Mouse (Mus musculus): ENCODE measurements around the gene Sh3bp5. TPM values are rescaled to one million over a fixed set of nuclear protein-coding genes. Genes with fewer than 3 reads are reported as not detected.

The Sh3bp5 gene
- polyA plus RNA-seq, 1 experiment from 2014 or later, result 33.9 TPM

DNA sequence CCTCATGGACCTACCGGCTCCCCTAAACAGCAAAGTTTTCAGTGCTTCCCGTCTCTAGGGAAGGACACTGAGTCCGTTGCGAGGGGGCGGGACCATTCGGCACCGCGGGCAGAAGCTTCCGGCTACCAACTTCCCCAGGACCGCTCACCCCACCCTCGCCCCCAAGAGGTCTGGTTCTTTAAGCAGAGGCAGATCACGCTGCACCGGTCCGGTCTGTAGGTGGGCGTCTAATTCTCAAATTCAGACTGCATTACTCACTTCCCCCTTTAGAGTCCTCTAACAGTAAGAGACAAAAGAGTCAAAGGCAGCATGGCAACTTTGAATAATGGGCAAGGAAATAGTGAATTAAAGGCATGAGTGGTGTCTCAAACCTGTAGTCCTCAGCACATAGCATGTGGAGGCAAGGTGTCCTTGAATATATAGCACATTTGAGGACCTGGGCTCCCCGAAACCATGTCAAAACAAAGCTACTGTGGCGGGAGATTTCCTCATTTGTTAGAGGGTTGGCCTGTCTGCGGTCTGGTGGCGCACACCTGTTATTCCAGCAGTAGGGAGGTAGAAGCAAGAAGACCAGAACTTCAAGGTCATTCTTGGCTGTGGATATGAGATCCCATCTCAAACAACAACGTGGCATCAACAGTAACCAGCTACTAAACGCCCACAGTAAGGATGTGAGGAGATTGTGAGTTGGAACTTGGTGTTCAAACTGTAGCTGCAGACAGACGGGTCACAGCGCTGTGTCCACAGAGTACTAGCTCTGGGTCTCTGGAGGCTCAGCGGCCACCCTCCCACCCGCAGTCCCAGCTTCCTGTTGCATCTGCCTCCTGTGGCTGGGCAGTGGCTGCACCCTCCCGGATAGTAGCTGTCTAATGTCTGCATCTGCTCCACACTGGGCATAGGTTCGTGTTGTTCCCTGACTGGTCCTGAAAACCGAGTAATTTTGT is 111.8 kb downstream of the Sh3bp5 start, which contains the start of gene Dnah1:
Gene Dnah1 (minus strand): TSS at position 48 of the 944 bp plus-strand sequence.
- H3K4me1 ChIP-seq (ENCODE audit: control insufficient read depth, insufficient read depth, low read length), result no peaks in the 10 kb centered on the region
- ATAC-seq (peak; percentile 15; the same call in 1 of the 2 replicates), DNase-seq (ENCODE audit: low spot score) (peak; percentile 41)
- no peak within 1 kb of the TSS for H3K27ac ChIP-seq (ENCODE audit: low read depth, low read length)
- peak within 1 kb of the TSS; percentile 51 for H3K4me2 ChIP-seq (ENCODE audit: low read length)
- 35% methylated on average over 28 of the region's 28 CpGs for WGBS
- peak within 1 kb of the TSS; percentile 50 for H3K9ac ChIP-seq (ENCODE audit: low read length)
- H3K27me3 ChIP-seq (replicated peaks; ENCODE audit: control insufficient read depth, insufficient read depth, low read length), result no peaks in the 10 kb centered on the region
- H3K4me3 ChIP-seq (ENCODE audit: low read depth, low read length), result peak within 1 kb of the TSS; percentile 21
- H3K36me3 ChIP-seq (ENCODE audit: control insufficient read depth, insufficient read depth, low read length), result no peaks in the 10 kb centered on the region
- H3K9me3 ChIP-seq (replicated peaks; ENCODE audit: control insufficient read depth, low read length), result no peaks in the 10 kb centered on the region

DNA sequence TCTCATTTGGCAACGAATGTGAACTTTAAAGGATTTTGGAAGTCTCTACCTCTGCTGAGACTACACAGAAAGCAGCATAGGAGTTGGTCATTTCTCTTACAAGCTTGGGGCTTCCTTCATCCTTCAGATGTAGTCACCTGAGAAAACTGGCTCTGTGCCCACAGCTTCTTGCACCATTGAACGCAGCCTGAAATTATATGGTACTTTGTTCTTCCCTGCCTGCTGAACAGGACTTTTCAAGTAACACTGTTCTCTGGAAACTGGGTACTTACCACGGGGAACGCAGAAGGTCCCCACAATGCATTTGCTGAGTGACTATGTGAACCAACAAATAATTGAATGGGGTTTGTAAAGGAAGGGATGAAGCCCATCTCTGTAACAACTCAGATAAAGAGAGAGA is 112.7 kb downstream of the Sh3bp5 start:
- no peaks in the 10 kb centered on the region for H3K9me3 ChIP-seq (replicated peaks; ENCODE audit: control insufficient read depth, low read length)
- 68% methylated on average over 4 of the region's 4 CpGs for WGBS
- no peaks in the 10 kb centered on the region for H3K36me3 ChIP-seq (ENCODE audit: control insufficient read depth, insufficient read depth, low read length)
- no peak overlapping the region for H3K27ac ChIP-seq (ENCODE audit: low read depth, low read length)
- DNase-seq (ENCODE audit: low spot score) (no peak), ATAC-seq (no peak)
- H3K4me3 ChIP-seq (ENCODE audit: low read depth, low read length), result no peak overlapping the region
- no peaks in the 10 kb centered on the region for H3K4me1 ChIP-seq (ENCODE audit: control insufficient read depth, insufficient read depth, low read length)
- H3K4me2 ChIP-seq (ENCODE audit: low read length), result peak overlapping the region; percentile 51
- no peaks in the 10 kb centered on the region for H3K27me3 ChIP-seq (replicated peaks; ENCODE audit: control insufficient read depth, insufficient read depth, low read length)
- H3K9ac ChIP-seq (ENCODE audit: low read length), result peak overlapping the region; percentile 50; the same call in 1 of the 2 replicates

DNA sequence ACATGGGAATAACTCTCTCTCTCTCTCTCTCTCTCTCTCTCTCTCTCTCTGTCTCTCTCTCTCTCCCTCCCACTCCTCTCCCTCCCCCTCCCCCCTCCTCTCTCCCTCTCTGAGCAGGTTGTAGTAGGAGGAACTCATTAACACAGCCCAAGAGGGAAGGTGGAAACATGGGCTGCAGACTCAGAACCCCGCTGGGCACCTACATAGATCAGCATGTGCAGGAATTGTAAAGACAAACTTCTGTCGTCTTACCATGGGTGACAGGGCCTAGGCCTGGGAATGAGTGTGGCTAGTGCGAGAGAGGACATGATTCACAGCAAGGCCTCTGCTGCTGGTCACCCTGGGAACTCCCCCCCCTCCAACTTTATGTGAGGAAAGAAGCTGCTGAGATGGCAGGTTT is 113.7 kb downstream of the Sh3bp5 start:
- no peaks in the 10 kb centered on the region for H3K9me3 ChIP-seq (replicated peaks; ENCODE audit: control insufficient read depth, low read length)
- no peaks in the 10 kb centered on the region for H3K4me1 ChIP-seq (ENCODE audit: control insufficient read depth, insufficient read depth, low read length)
- H3K36me3 ChIP-seq (ENCODE audit: control insufficient read depth, insufficient read depth, low read length), result no peaks in the 10 kb centered on the region
- no peaks in the 10 kb centered on the region for H3K27me3 ChIP-seq (replicated peaks; ENCODE audit: control insufficient read depth, insufficient read depth, low read length)
- WGBS, result 87% methylated on average over 3 of the region's 3 CpGs
- no peak overlapping the region for H3K4me2 ChIP-seq (ENCODE audit: low read length)
- ATAC-seq (no peak), DNase-seq (ENCODE audit: low spot score) (no peak)
- no peak overlapping the region for H3K27ac ChIP-seq (ENCODE audit: low read depth, low read length)
- no peak overlapping the region for H3K9ac ChIP-seq (ENCODE audit: low read length)
- no peak overlapping the region for H3K4me3 ChIP-seq (ENCODE audit: low read depth, low read length)

DNA sequence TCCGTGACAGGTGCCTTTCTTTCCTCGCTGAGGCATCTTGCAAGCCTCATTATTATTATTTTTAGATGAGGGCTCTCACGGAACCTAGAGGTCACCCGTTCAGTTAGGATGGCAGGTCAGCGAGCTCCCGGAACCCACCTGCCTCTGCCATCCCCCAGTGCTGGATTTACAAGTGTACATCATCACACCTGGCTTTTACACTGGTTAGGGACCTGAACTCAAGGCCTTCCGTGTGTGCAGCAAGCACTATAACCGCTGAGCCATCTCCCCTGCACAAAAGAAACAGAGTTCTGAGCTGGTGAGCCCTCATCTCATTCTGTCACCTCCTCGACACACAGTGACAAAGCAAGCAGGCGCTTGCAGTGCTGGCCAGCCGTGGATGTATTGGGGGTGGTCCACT is 114.7 kb downstream of the Sh3bp5 start:
- Histone ChIP-seq H3K36me3 (ENCODE audit: control insufficient read depth, insufficient read depth, low read length) (no peaks in the 10 kb centered on the region), H3K4me1 (ENCODE audit: control insufficient read depth, insufficient read depth, low read length) (no peaks in the 10 kb centered on the region), H3K27ac (ENCODE audit: low read depth, low read length) (no peak overlapping the region), H3K9ac (ENCODE audit: low read length) (no peak overlapping the region), H3K4me2 (ENCODE audit: low read length) (no peak overlapping the region), H3K27me3 (replicated peaks; ENCODE audit: control insufficient read depth, insufficient read depth, low read length) (no peaks in the 10 kb centered on the region), H3K9me3 (replicated peaks; ENCODE audit: control insufficient read depth, low read length) (no peaks in the 10 kb centered on the region), H3K4me3 (ENCODE audit: low read depth, low read length) (no peak overlapping the region)
- WGBS, result 85% methylated on average over 11 of the region's 11 CpGs
- ATAC-seq (no peak), DNase-seq (ENCODE audit: low spot score) (no peak)

DNA sequence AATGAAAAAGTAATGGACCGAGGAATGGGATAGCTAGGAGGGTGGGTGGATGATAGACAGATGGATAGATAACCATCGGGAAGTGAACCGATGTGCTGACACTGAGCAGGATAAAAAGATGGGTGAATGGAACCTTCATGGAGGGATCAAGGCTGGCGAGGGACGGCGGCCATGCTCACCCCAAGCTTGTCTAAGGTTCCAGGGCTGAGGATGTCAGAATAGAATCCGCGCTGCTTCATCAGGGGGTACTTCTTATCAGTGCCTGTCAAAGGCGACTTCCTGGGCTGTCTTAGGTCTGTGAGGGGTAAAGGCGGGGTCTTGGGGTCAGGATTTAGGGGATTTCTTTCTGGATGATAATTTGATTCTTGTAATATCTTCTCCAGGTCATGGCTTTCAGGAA is 116.3 kb downstream of the Sh3bp5 start:
- Histone ChIP-seq H3K36me3 (ENCODE audit: control insufficient read depth, insufficient read depth, low read length) (no peaks in the 10 kb centered on the region), H3K27me3 (replicated peaks; ENCODE audit: control insufficient read depth, insufficient read depth, low read length) (no peaks in the 10 kb centered on the region), H3K4me1 (ENCODE audit: control insufficient read depth, insufficient read depth, low read length) (no peaks in the 10 kb centered on the region), H3K4me2 (ENCODE audit: low read length) (no peak overlapping the region), H3K4me3 (ENCODE audit: low read depth, low read length) (no peak overlapping the region), H3K9me3 (replicated peaks; ENCODE audit: control insufficient read depth, low read length) (no peaks in the 10 kb centered on the region), H3K27ac (ENCODE audit: low read depth, low read length) (no peak overlapping the region), H3K9ac (ENCODE audit: low read length) (no peak overlapping the region)
- WGBS, result 87% methylated on average over 10 of the region's 10 CpGs
- DNase-seq (ENCODE audit: low spot score) (no peak), ATAC-seq (no peak)

DNA sequence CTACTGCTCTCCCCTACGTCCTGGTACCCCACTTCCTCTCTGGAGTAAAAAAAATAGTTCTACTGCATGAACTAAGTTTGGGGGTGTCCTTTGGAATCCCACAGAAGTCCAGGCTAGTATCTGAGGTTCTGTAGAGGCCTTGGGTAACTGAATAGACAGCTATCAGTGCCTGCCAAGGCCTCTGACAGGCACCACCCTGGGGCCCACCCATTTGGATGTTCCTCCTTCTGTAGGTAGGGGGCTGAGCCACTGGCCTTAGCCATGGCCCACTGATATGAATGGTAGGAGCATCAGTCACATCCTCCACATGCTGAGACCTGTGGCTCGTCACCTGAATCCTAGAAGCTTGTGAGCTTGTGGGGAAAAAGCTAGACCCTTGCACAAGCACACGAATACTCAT is 118.1 kb downstream of the Sh3bp5 start:
- Histone ChIP-seq H3K27ac (ENCODE audit: low read depth, low read length) (no peak overlapping the region), H3K36me3 (ENCODE audit: control insufficient read depth, insufficient read depth, low read length) (no peaks in the 10 kb centered on the region), H3K9ac (ENCODE audit: low read length) (no peak overlapping the region), H3K4me2 (ENCODE audit: low read length) (no peak overlapping the region), H3K4me1 (ENCODE audit: control insufficient read depth, insufficient read depth, low read length) (no peaks in the 10 kb centered on the region), H3K4me3 (ENCODE audit: low read depth, low read length) (no peak overlapping the region), H3K27me3 (replicated peaks; ENCODE audit: control insufficient read depth, insufficient read depth, low read length) (no peaks in the 10 kb centered on the region), H3K9me3 (replicated peaks; ENCODE audit: control insufficient read depth, low read length) (no peaks in the 10 kb centered on the region)
- ATAC-seq, result no peak
- 85% methylated on average over 3 of the region's 3 CpGs for WGBS
- no peak for DNase-seq (ENCODE audit: low spot score)

DNA sequence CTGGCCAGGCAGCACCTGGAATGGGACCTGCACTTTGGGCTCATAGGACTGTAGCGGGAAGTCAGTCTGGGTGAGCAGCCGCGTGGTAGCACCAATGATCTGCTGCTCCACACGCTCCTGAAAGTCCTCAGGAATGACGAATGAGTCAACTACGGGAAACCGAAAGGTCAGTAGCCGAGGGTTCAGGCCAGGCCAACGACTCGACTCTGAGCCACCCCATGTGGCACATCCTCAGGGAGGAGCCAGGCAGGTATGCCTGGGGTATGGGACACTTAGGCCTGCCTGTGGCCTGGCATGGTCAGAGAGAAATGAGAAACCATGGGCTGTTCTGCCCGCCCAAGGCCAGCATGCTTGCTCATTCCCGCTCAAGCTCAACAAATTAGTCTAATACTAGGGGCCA is 119.3 kb downstream of the Sh3bp5 start:
- ATAC-seq (no peak), DNase-seq (ENCODE audit: low spot score) (no peak)
- WGBS, result 86% methylated on average over 12 of the region's 12 CpGs
- Histone ChIP-seq H3K36me3 (ENCODE audit: control insufficient read depth, insufficient read depth, low read length) (no peaks in the 10 kb centered on the region), H3K27me3 (replicated peaks; ENCODE audit: control insufficient read depth, insufficient read depth, low read length) (no peaks in the 10 kb centered on the region), H3K4me2 (ENCODE audit: low read length) (no peak overlapping the region), H3K9me3 (replicated peaks; ENCODE audit: control insufficient read depth, low read length) (no peaks in the 10 kb centered on the region), H3K27ac (ENCODE audit: low read depth, low read length) (no peak overlapping the region), H3K4me3 (ENCODE audit: low read depth, low read length) (no peak overlapping the region), H3K9ac (ENCODE audit: low read length) (no peak overlapping the region), H3K4me1 (ENCODE audit: control insufficient read depth, insufficient read depth, low read length) (no peaks in the 10 kb centered on the region)

DNA sequence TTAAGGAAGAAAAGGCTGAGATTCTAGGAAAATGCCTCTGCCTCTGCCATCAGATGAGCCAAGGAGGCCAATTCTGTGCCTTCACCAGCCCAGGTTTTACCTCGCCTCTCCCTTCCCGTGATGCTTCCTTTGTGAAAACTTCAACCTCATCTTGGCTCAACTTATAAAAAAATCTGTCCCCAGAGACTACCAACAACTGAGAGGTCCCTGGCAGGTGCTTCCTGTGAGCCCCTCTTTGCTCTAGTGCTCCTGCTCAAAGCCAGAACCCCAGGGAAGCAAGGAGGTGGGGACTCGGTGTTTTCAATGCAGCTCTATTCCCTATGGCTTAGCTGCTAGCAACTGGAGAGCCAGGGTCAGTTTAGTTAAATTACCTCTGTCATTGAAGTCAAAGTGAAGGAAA is 122.7 kb downstream of the Sh3bp5 start:
- H3K27me3 ChIP-seq (replicated peaks; ENCODE audit: control insufficient read depth, insufficient read depth, low read length), result no peaks in the 10 kb centered on the region
- no peaks in the 10 kb centered on the region for H3K36me3 ChIP-seq (ENCODE audit: control insufficient read depth, insufficient read depth, low read length)
- no peaks in the 10 kb centered on the region for H3K4me1 ChIP-seq (ENCODE audit: control insufficient read depth, insufficient read depth, low read length)
- WGBS, result 43% methylated on average over 3 of the region's 3 CpGs
- H3K27ac ChIP-seq (ENCODE audit: low read depth, low read length), result no peak overlapping the region
- no peak overlapping the region for H3K9ac ChIP-seq (ENCODE audit: low read length)
- H3K9me3 ChIP-seq (replicated peaks; ENCODE audit: control insufficient read depth, low read length), result no peaks in the 10 kb centered on the region
- no peak overlapping the region for H3K4me2 ChIP-seq (ENCODE audit: low read length)
- no peak overlapping the region for H3K4me3 ChIP-seq (ENCODE audit: low read depth, low read length)
- no peak for DNase-seq (ENCODE audit: low spot score)
- ATAC-seq, result no peak
